Mouse (Mus musculus) R1 (cell line): ENCODE measurements around the gene Slc29a3.
"Not testable (repeated sequence)": the region's sequence is repeated elsewhere in the genome, so short reads cannot be mapped to it uniquely, and the experiment has no call there.

Experiments
- DNase-seq: peaks from one replicate; pipeline ENCODE4 v3.0.0-alpha.2; 2018; ENCODE audit warnings: low read depth, low spot score

Slc29a3 gene

DNA sequence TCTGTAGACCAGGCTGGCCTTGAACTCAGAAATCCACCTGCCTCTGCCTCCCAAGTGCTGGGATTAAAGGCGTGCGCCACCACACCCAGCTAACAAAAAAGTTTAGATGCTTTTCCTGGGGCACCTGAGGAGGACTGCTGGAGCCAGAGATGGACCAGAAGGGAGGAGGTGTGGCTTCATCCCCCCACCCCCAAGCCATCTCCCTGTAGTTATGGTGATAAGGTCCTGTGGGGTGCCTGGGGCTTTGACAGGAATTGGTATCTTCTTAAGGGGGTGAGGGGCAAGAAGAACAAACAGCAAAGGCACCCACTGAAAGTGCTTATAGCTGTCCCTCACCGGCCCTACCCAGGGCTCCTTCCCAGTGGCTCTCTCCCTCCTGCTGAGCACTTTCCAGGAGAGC, 25.7 kb downstream of the Slc29a3 start:
- DNase-seq = peak; percentile 86

DNA sequence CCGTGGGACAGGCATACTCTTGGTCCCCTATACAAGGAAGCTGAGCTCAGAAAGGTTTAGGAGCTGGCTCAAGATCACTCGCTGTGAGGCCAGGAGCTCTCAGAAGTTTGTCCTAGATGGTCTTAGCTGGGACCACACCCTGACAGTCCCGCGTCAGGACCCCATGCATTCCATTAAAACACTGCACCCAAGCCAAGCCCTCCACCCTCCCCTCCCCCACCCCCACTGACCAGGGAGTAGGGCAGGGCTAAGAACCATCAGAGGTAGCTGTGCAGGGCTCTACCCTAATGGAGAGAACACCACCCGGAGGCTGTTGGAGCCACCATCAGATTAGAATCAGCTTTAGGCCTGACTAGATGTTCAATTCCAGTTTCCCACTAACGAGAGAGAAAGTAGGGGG, 28.1 kb downstream of the Slc29a3 start:
- peak; percentile 50 for DNase-seq

DNA sequence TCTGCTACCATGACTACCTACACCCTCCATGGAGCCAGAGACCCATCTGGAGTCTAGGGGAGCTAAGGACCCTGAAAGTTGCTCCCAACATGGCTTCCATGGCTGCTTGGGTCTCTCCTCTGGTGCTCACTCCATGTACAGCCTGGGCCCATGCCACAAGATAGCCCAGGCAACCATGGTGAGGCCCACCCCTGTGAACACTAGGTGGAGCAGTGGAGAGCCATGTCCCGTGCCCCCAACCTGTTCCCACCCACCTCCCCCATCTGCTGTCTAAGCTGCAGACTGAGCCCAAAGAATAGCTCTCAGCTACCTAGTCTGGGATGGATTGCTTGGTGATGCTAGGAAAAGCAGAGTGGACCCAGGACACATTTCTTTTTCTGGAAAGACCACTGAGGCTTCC, 29.2 kb downstream of the Slc29a3 start:
- DNase-seq = peak; percentile 71

DNA sequence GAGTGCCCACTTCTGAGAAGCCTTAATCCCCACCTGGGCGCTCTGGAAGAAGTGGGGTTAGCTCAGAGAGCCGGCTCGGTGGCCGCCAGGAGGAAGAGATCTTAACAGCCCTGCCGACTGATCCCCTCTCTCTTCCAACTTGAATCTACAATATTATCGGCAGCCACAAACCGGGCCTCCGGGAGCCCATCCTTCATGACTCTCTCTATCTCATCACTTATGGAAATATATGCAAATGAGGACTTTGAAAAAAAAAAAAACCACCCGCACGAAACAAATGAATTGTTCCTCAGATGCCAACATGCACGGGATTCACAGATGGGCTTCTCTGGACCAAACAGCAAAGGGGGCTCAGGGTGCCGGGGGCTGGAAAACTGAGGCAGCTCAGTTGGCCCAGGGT, 31.0 kb downstream of the Slc29a3 start:
- no peak for DNase-seq

DNA sequence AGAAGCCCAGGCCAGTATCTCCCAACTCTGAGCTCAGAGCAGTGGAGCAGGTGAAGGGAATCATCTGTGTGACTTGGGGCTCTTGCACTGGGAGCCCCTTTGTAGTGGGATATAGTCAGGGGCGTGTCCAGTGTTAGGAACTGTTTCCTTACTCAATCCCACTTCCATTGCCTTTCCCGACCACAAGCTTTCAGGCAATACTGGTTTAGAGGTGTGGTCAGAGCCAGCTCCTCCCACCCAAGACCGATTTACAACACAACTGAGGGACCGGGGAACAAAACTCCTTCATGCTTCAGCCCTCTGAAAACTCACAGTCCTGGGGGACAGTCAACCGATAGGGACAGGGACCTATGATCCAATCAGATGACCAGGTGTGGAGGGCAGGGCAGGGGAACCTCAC, 32.1 kb downstream of the Slc29a3 start:
- peak; percentile 86 for DNase-seq

DNA sequence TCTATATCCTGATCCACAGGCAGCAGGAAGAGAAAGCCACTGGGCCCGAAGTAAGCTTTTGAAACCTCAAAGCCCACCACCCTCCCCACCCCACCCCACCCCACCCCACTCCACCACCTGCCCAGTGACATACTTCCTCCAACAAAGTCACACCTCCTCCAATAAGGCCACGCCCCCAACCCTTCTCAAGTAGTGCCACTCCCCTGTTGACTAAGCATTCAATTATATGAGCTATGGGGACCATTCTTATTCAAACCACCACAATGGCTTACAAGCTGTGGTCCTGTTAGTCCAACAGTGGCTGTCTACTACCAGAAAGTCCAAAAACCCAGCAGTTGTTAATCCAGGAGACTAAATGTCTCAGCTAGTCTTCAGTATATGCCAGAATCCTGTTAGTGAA, 34.1 kb downstream of the Slc29a3 start:
- DNase-seq = peak; percentile 73

DNA sequence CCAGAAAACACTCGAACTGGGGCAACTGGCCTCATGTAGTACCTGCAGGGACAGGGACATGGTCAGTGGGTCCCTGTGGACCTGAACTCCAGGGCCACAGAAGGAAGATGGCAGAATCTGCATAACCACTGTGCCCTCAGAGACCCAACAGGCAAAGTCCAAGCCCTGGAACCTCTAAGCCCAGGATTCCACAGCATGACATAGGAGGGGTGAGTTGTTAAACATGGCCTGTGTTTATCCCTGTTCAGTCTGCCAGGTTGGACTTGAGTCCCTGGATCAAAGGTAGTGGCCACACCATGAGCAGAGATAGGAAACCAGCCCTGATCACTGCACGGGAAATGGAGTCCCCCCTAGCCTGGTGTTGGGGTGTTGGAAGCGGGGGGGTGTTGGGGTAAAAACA, 36.1 kb downstream of the Slc29a3 start:
- no peak for DNase-seq

DNA sequence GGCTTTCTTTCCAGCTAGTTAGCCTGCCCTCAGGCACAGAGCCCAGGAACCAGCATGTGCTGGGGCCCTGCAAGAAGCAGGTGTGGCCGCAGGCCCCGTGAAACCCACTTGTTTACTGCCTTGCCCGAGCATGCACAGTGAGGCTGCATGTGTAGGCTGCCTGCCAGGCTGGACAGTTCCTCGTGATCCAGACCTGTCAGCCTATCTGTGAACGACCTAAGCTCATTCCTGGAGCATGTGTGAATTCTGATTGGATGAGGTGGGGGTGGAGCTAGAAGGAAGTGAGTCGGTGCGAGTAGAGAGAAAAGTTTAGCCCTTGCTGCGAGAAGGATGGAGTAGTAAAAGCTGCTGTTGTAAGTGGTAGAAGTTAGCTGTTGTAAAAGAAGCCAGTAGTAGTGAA, 40.3 kb downstream of the Slc29a3 start:
- not testable (repeated sequence) for DNase-seq

DNA sequence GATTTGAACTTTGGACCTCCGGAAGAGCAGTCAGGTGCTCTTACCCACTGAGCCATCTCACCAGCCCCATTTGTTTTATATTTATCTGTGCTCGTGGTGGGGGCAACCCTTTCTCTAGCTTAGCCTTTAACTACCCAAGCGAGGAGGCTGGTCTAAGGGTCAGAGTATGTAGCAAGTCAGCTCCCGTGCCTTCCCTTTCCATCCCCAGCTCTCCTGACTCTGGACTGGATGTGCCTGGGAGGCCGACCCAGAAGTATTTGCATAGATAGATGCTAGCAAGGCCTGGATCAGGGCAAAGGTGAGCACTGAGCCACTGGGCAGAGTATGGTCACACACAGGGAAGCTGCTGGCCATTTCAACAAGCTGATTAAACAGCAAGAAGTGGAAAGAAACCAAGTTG, 43.8 kb downstream of the Slc29a3 start:
- no peak for DNase-seq

DNA sequence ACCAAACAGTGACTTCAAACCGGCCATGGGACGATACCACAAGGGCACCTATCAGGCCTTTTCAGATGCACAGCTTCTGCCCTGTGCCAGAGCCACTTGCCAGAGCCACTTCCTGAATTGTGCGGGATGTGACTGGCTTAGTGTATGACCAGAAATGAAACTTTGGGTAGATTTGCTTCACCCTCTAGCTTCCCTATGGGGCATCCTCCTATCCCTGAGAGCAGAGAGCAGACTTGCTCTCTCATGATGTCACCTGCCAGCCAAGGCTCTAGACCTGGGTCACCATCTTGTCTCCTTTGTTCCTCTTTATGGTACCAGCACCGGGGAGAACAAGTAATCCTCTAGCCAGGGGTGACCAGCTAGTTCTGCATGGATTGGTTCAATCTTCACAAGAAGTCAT, 46.3 kb downstream of the Slc29a3 start:
- no peak for DNase-seq

DNA sequence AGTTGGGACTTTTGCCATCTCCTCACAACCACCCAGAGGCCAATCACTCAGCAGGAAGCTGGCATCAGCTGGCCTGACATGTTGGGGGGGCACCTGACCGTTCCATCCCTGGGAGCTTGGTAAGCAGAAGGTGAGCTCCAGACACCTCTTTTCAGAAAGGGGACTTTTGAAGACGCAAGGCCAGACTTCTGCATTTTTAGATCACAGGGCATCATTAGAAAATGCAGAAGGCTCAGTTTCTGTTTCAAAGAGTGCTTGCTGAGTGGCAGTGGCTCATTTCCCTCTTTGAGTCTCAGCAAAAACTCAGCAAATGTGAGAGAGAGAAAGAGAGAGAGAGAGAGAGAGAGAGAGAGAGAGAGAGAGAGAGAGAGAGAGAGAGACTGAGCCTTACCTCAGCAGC, 47.5 kb downstream of the Slc29a3 start:
- no peak for DNase-seq

DNA sequence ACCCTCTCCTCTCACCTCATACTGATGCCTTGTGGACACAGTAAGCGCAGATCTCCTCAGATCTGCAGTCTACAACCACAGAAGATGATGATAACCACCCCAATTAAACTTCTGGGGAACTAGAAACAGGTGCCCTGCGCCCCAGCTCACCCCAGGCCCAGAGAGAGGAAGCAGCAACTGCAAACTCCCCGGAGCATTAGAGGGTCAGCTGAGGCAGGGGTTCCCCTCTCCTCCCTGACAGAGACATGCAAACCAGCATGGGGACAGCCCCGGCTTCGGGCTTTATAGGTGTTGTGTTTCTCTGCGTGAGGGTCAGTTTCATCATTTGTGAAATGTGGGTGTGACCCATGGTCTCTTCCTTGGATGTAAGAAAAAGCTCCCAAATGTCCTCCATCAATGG, 54.8 kb downstream of the Slc29a3 start:
- no peak for DNase-seq

DNA sequence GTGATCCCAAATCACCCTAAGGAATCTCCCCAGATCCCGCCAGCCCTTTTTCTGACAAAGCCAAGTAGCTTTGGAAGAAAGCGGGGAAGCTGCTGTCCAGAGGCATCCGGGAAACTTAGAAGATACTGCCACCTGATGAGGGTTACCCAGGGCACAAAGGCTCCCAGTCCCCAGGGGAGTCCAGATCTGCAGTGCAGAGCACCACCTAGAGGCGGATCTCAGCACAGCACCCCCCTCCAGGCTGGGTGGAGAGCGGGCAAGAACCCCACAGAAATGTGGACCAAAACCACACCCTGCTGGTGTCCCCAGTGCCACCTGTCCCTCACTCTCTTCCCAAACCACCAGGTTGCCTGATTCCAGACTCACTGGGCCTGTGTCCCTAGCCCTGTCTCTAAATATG, 55.6 kb downstream of the Slc29a3 start:
- DNase-seq = peak; percentile 68

DNA sequence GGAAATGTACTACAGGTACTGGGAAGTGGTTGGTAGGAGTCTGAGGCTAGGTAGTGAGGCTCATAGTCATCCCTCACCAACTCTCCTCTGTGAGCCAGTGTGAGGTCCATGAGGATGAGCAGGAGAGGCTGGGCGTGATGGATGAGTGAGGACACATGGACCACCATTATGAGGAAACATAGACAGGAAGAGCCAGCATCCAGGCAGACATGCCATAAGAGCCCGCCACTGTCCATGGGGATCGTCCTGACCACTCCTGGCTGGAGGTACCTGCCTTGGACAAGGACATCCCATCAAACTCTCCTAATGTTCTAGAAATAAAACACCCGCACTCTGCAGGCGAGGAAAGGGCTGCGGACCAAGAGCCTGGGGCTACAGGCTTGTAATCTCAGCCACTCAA, 56.2 kb downstream of the Slc29a3 start, which contains the start of gene Cdh23:
Cdh23 (minus strand) TSS at position 101 of the 400 bp plus-strand sequence.
- DNase-seq = no peak

DNA sequence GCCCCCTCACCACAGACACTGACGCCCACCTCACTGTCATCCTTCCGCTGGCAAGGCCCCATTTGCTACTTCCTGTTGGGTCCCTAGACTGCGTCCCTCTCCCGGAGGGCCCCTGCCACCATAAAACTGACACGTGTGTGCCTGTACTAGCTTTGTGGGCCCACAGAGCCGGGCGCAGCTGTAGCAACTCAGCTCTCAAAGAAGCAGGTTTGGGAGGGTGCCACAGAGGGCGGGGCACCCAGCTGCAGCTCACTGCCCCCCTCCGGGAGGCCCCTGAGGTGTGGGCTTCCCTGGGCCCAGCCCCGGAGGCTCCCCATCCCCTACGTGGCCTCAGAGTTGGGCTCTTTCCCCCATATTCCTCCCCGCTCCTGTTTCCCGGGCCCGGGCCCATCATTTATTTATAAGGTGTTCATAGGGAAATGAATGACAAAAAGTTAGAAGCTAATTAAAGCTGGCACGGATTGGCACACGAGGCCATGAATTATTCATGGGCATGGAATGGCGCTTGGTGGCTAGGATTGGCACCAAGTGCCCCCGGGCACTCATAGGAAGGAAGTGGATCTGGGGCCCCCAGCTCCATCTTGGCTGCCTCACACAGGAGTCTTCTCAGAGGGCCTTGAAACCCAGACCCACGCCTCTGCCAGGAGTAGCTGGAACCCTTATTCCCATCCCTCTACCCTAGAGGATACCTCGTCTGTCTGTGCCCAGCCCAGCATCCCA, 60.8 kb downstream of the Slc29a3 start:
- DNase-seq = no peak

DNA sequence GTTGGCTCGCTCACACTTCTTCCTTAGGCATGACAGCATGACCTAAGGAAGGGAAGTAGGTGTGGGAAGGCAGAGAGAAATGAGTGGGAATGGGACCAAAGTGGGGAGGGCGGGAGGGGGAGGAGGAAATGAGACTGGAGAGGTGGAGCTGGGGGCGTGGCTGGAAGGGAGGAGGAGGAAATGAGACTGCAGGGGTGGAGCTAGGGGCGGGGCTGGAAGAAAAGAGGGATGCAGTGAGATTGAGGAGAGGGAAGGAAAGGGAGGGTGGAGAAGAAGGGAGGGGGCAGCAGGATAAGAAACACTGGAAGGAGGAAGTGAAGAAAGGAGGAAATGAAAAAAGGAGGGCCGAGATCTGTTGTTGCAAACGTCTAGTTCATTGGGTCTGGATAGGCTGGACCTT, 61.6 kb downstream of the Slc29a3 start:
- peak; percentile 72 for DNase-seq

DNA sequence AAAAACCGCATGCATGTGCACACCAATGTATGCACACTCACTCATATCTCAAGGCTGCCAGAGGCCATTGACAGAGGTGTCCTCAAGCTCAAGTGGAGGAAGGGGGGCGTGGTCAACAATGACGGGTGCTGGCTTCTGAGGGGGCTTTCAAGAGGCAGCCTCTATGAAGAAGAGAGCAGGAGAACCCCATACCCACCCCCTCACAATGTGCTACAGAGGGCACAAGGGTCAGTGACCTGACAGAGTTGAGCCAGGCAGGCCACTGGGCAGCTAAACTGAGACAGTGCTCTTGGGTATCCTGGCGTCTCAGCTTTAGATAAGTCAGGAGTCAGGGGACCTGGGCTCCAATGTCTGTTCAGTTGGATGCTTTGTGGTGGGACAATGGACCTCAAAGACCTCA, 63.2 kb downstream of the Slc29a3 start:
- no peak for DNase-seq

DNA sequence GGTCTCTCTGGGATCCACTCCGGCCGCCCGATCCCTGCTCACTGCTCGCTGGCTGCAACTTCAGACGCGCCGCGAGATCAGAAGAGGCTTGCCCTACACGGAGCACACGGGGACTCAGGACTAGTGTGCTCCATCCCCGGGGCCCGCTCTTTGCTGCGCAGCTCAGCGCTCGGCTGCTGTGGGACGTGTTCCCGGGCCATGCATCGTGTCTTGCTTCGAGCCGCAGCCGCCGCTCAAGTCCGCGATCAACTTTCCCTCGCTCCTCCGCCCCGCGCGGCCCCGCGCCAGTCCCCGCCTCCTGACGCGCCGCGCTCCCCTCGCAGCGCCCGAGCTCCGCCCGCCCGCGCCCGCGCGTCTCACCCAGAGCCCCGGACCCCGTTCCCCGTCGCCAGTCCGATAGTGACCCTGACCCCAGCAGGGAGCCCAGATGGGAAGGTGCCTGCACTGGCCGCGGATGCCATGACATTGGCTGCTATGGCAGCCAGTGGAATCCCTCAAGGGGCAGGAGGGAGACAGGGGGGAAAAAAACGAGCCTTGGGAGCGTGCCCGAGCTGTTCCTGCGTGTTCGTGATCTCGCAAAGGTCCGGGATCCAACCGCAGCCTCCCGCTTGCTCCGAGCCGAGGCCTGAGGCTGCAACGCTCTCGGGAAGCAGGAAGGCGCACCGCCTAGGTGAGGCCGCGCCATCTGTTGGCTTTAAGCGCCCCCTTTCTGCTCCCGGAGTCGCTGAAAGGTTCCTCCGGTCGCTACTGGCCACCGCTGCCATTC, 65.4 kb downstream of the Slc29a3 start:
- peak; percentile 70 for DNase-seq

DNA sequence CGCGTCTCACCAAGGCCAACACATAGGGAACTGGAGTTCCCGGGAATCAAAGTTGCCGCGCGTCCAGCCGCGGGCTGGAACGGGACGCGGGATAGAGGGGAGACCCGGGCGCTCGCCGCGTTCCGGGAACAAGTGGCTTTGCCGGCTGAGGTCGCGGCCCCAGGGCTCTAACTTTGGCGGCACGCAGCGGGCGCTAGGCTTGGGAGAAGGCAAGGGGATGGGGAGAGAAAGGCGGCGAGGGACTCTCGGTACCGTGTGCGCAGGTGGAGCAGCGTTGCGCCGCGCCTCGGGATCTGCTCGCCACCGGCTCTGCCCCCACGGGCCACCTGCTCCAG, 66.0 kb downstream of the Slc29a3 start:
- no peak for DNase-seq

DNA sequence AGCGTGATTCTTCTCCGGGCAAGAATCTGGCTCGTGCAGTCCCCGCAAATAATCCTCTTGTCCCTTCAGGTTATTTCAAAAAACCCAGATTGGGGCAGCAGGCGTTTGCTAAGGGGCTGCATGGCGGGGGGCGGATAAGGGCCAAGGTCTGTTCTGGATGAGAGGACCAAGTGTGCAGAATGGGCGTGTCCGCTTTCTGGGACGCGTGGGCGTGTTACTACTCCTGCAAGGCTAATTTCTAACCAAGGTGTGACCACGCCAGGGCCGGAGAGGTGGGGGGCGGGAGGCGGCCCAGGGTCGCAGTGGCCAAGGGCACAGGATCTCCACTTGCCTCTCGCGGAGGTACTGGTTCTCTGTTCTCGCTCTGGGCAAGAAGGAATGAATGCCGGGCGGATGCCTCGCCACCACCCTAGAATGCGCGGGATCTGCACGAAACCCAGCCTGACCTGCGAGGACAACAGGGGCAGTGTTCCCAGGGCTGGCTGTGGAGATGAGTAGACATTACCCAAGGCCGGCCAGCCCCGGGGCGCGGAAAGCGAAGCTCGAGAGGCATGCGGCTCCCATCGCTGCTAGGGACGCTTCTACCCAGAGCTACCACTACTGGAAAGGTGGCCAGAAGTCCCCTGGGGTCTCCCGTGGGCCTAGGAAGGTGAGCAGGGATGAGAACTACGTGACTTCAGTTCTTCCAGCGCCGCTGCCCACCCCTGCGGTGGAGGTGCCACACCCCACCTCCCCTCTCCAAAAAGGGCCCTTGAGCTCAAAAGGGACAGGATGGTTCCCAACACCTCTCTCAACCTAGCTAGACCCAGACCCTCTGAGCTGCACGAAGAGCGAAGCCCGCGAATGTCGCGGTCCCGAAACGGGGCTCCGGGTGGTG, 66.6 kb downstream of the Slc29a3 start:
- peak; percentile 31 for DNase-seq

DNA sequence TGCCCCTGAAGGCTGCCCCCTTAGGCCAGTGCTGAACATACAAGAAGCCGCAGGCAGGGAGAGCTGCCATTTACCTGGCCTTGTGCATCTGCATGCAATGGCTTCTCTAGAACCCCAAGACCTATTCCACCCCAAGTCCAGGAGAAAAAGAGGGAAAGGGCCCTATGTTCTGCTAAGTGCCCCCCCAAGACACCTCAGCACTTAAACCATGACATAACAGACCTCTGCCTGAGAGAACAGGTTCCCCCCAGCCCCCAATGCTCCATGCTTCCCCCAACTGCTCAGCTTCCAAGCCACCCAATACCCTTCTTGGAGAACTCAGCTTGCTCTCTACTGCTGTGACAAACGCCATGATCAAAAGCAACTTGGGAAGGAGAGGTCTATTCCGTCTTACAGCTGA, 73.7 kb downstream of the Slc29a3 start:
- DNase-seq = no peak

DNA sequence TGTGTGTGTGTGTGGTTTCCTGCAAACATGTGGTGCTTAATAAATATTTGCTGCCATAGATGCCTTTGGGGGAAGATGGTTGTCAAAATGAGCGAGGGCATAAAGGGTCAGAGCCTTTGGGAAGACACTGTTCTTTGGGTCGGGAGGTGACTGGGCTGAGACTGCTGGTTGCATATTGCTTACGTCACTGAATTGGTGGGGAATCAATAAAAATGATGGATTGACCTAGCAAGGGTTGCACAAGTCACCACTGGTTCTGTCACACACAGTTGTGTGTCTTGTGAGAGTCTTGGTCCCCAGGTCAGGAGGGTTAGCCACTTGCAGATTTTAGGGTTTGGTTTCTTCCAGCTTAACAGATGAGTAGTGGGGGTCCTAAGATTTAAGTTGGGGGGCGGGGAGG, 75.3 kb downstream of the Slc29a3 start:
- no peak for DNase-seq
